Mouse (Mus musculus): ENCODE measurements at regions not wholly inside any gene's neighbourhood (a gene's known extent, or its start where the extent isn't known, plus 50 kb on each side); places are given as distances from the start of the nearest gene placed in this dataset.

- TF ChIP-seq FLI1 (IDR thresholded peaks at IDR 0.05; ENCODE audit: low read length) (no peak), GATA1 (IDR thresholded peaks at IDR 0.05; ENCODE audit: borderline replicate concordance, low read length) (no peak)
- H3K4me1 ChIP-seq, result peaks cover 19% of the 10 kb centered on the region
Measured at GRCm38 (mm10) chr3:70783142-70783541, 775.7 kb downstream of the Otol1 start.

GRCm38 (mm10) chr3:70802230-70802629, 794.8 kb downstream of the Otol1 start:
- Histone ChIP-seq H3K27me3 (replicated peaks) (no peaks in the 10 kb centered on the region), H3K36me3 (replicated peaks; ENCODE audit: low read length) (peaks cover 20% of the 10 kb centered on the region), H3K4me3 (replicated peaks) (no peak overlapping the region), H3K4me1 (peaks cover 39% of the 10 kb centered on the region), H3K9me3 (no peaks in the 10 kb centered on the region)
- no peak for TF ChIP-seq FLI1 (IDR thresholded peaks at IDR 0.05; ENCODE audit: low read length)
- TF ChIP-seq GATA1 (IDR thresholded peaks at IDR 0.05; ENCODE audit: borderline replicate concordance, low read length), result no peak

More at GRCm38 (mm10) chr3:70783142-70783541, 775.7 kb downstream of the Otol1 start:
- H3K36me3 ChIP-seq (replicated peaks; ENCODE audit: low read length), result peaks cover 18% of the 10 kb centered on the region
- H3K4me3 ChIP-seq (replicated peaks), result no peak overlapping the region
- H3K27me3 ChIP-seq (replicated peaks), result no peaks in the 10 kb centered on the region
- peaks cover 21% of the 10 kb centered on the region for H3K9me3 ChIP-seq

GRCm38 (mm10) chr3:70803411-70803810, 796.0 kb downstream of the Otol1 start:
- H3K4me3 ChIP-seq (replicated peaks), result peak overlapping the region; percentile 78
- no peak for TF ChIP-seq FLI1 (IDR thresholded peaks at IDR 0.05; ENCODE audit: low read length)
- no peaks in the 10 kb centered on the region for H3K9me3 ChIP-seq
- H3K27me3 ChIP-seq (replicated peaks), result no peaks in the 10 kb centered on the region
- peaks cover 12% of the 10 kb centered on the region for H3K36me3 ChIP-seq (replicated peaks; ENCODE audit: low read length)
- H3K4me1 ChIP-seq, result peaks cover 43% of the 10 kb centered on the region

- H3K4me3 ChIP-seq (replicated peaks), result peak overlapping the region; percentile 78
- H3K4me1 ChIP-seq, result peaks cover 42% of the 10 kb centered on the region
- peaks cover 12% of the 10 kb centered on the region for H3K36me3 ChIP-seq (replicated peaks; ENCODE audit: low read length)
- H3K9me3 ChIP-seq, result no peaks in the 10 kb centered on the region
- no peaks in the 10 kb centered on the region for H3K27me3 ChIP-seq (replicated peaks)
- TF ChIP-seq FLI1 (IDR thresholded peaks at IDR 0.05; ENCODE audit: low read length) (no peak), GATA1 (IDR thresholded peaks at IDR 0.05; ENCODE audit: borderline replicate concordance, low read length) (no peak)
Measured at GRCm38 (mm10) chr3:70803885-70804284, 796.5 kb downstream of the Otol1 start.

- peaks cover 27% of the 10 kb centered on the region for H3K4me1 ChIP-seq
- no peaks in the 10 kb centered on the region for H3K9me3 ChIP-seq
- peak overlapping the region; percentile 89 for H3K4me3 ChIP-seq (replicated peaks)
- peaks cover 1% of the 10 kb centered on the region for H3K36me3 ChIP-seq (replicated peaks; ENCODE audit: low read length)
- no peaks in the 10 kb centered on the region for H3K27me3 ChIP-seq (replicated peaks)
- TF ChIP-seq GATA1 (IDR thresholded peaks at IDR 0.05; ENCODE audit: borderline replicate concordance, low read length), result peak; percentile 54; the same call in 1 of the 3 replicates
- TF ChIP-seq FLI1 (IDR thresholded peaks at IDR 0.05; ENCODE audit: low read length), result peak; percentile 61; the same call in 1 of the 2 replicates
Measured at GRCm38 (mm10) chr3:70807170-70807569, 799.8 kb downstream of the Otol1 start.
